Mouse (Mus musculus) hindbrain, embryonic 12.5 days (tissue): ENCODE data around the gene Tomm6. TPM values are rescaled to one million over a fixed set of nuclear protein-coding genes. Genes with fewer than 3 reads are reported as not detected.

Experiments used
- ATAC-seq: fragments of 200-750 bp; cut with Nextera tagmentation; 2 replicates; pipeline ENCODE4 v1.8.0; 2017; ENCODE audit warnings: moderate TSS enrichment; ENCODE audit not compliant: low FRiP score
- H3K27ac ChIP-seq: fragments of 300-500 bp; sonication (generic); 2 replicates; pipeline ENCODE4 v1.5.1; 2016; ENCODE audit warnings: mild to moderate bottlenecking
- H3K27me3 ChIP-seq: fragments of 300-500 bp; sonication (generic); 2 replicates; pipeline ENCODE4 v1.6.1; 2016; ENCODE audit warnings: mild to moderate bottlenecking
- H3K36me3 ChIP-seq: fragments of 300-500 bp; sonication (generic); 2 replicates; pipeline ENCODE4 v1.6.1; 2016; ENCODE audit warnings: mild to moderate bottlenecking
- H3K4me1 ChIP-seq: fragments of 300-500 bp; sonication (generic); 2 replicates; pipeline ENCODE4 v1.6.1; 2016
- H3K4me2 ChIP-seq: fragments of 300-500 bp; sonication (generic); replicated peaks from 2 replicates; pipeline ENCODE4 v1.6.1; 2016; ENCODE audit warnings: mild to moderate bottlenecking
- H3K4me3 ChIP-seq: fragments of 300-500 bp; sonication (generic); 2 replicates; pipeline ENCODE4 v1.5.1; 2016; ENCODE audit warnings: mild to moderate bottlenecking
- H3K9ac ChIP-seq: fragments of 300-500 bp; sonication (generic); 2 replicates; pipeline ENCODE4 v1.6.1; 2016; ENCODE audit warnings: mild to moderate bottlenecking, moderate library complexity
- H3K9me3 ChIP-seq: fragments of 300-500 bp; sonication (generic); replicated peaks from 2 replicates; pipeline ENCODE4 v1.6.1; 2016; ENCODE audit warnings: mild to moderate bottlenecking
- whole genome bisulfite sequencing: fragments of 180-500 bp; shearing (Covaris S2); methylation state at CpG from one replicate; pipeline ENCODE4 v1.1.7; 2016; 5-methylcytosine and 5-hydroxymethylcytosine counted together
- polyA plus RNA-seq: library from polyadenylated mRNA; unstranded; fragments of >200 nt; fragmentation: Nextera tagmentation; extraction: Ambion mirVana; gene quantifications from 2 replicates; pipeline ENCODE4 v1.2.1, GENCODE M21; 2016

Gene Tomm6
- polyA plus RNA-seq, 1 experiment from 2014 or later = 339 TPM

- no peak for ATAC-seq
- H3K4me2 ChIP-seq = peak overlapping the region; percentile 70
- peak overlapping the region; percentile 84 for H3K9ac ChIP-seq
- 0 out of 2 replicates have a peak, but pooled peaks cover 5% of the 10 kb centered on the region for H3K36me3 ChIP-seq
- peak overlapping the region; percentile 74 for H3K27ac ChIP-seq
- no peaks in the 10 kb centered on the region for H3K9me3 ChIP-seq
- 33% methylated on average over 13 of the region's 13 CpGs for WGBS
- H3K27me3 ChIP-seq = peaks cover 7% of the 10 kb centered on the region; the same call in 1 of the 2 replicates
- H3K4me3 ChIP-seq = peak overlapping the region; percentile 74
- H3K4me1 ChIP-seq = peaks cover 19% of the 10 kb centered on the region
Observed at GRCm38 (mm10) chr17:47693671-47694441, 5.7 kb upstream of the Tomm6 start.

- Histone ChIP-seq H3K4me2 (no peak overlapping the region), H3K36me3 (peaks cover 3% of the 10 kb centered on the region; the same call in 1 of the 2 replicates), H3K27me3 (peaks cover 7% of the 10 kb centered on the region; the same call in 1 of the 2 replicates), H3K27ac (no peak overlapping the region), H3K9me3 (no peaks in the 10 kb centered on the region), H3K4me3 (no peak overlapping the region), H3K9ac (no peak overlapping the region), H3K4me1 (peaks cover 27% of the 10 kb centered on the region)
- ATAC-seq = no peak
- 90% methylated on average over 3 of the region's 3 CpGs for WGBS
Observed at GRCm38 (mm10) chr17:47691650-47692049, 3.5 kb upstream of the Tomm6 start.

GRCm38 (mm10) chr17:47689894-47690293, 1.7 kb upstream of the Tomm6 start:
- Histone ChIP-seq H3K9me3 (no peaks in the 10 kb centered on the region), H3K27ac (no peak overlapping the region), H3K36me3 (peaks cover 15% of the 10 kb centered on the region; the same call in 1 of the 2 replicates), H3K27me3 (peaks cover 7% of the 10 kb centered on the region; the same call in 1 of the 2 replicates), H3K9ac (no peak overlapping the region), H3K4me3 (no peak overlapping the region), H3K4me2 (peak overlapping the region; percentile 96), H3K4me1 (peaks cover 25% of the 10 kb centered on the region)
- no peak for ATAC-seq
- WGBS = 78% methylated on average over 5 of the region's 8 CpGs

- 2% methylated on average over 56 of the region's 58 CpGs for WGBS
- ATAC-seq = peak; percentile 69
Observed at GRCm38 (mm10) chr17:47688608-47689575, 706 bp upstream of the Tomm6 start, which contains the start of gene Frs3. TSS of gene Frs3 (plus strand) at chr17:47689030.

GRCm38 (mm10) chr17:47687409-47688343, 510 bp downstream of the Tomm6 start:
- Histone ChIP-seq H3K9ac (peak overlapping the region; percentile 88), H3K4me3 (peak overlapping the region; percentile 73), H3K27me3 (0 out of 2 replicates have a peak, but pooled peaks cover 4% of the 10 kb centered on the region), H3K4me2 (peak overlapping the region; percentile 96), H3K9me3 (no peaks in the 10 kb centered on the region), H3K4me1 (peaks cover 18% of the 10 kb centered on the region), H3K27ac (peak overlapping the region; percentile 87), H3K36me3 (peaks cover 36% of the 10 kb centered on the region)
- WGBS = 1% methylated on average over 70 of the region's 70 CpGs
- peak; percentile 91 for ATAC-seq

More at GRCm38 (mm10) chr17:47688608-47689575, 706 bp upstream of the Tomm6 start, which contains the start of gene Frs3:
- peaks cover 24% of the 10 kb centered on the region for H3K36me3 ChIP-seq
- H3K4me1 ChIP-seq = peaks cover 21% of the 10 kb centered on the region
- no peaks in the 10 kb centered on the region for H3K9me3 ChIP-seq
- H3K4me2 ChIP-seq = peak within 1 kb of the TSS; percentile 96
- peaks cover 6% of the 10 kb centered on the region; the same call in 1 of the 2 replicates for H3K27me3 ChIP-seq
- peak within 1 kb of the TSS; percentile 73 for H3K4me3 ChIP-seq
- H3K9ac ChIP-seq = peak within 1 kb of the TSS; percentile 88
- H3K27ac ChIP-seq = peak within 1 kb of the TSS; percentile 87

- H3K4me2 ChIP-seq = no peak overlapping the region
- no peak for ATAC-seq
- H3K27me3 ChIP-seq = no peaks in the 10 kb centered on the region
- H3K9me3 ChIP-seq = no peaks in the 10 kb centered on the region
- no peak overlapping the region for H3K4me3 ChIP-seq
- H3K36me3 ChIP-seq = peaks cover 79% of the 10 kb centered on the region
- H3K27ac ChIP-seq = no peak overlapping the region
- H3K9ac ChIP-seq = no peak overlapping the region
- WGBS = 79% methylated on average over 4 of the region's 4 CpGs
- peaks cover 12% of the 10 kb centered on the region for H3K4me1 ChIP-seq
Observed at GRCm38 (mm10) chr17:47682836-47683235, 5.3 kb downstream of the Tomm6 start.

GRCm38 (mm10) chr17:47678702-47679101, 9.5 kb downstream of the Tomm6 start:
- Histone ChIP-seq H3K36me3 (peaks cover 68% of the 10 kb centered on the region), H3K4me1 (no peaks in the 10 kb centered on the region), H3K9me3 (no peaks in the 10 kb centered on the region), H3K9ac (no peak overlapping the region), H3K4me3 (no peak overlapping the region), H3K4me2 (no peak overlapping the region), H3K27ac (no peak overlapping the region), H3K27me3 (no peaks in the 10 kb centered on the region)
- 89% methylated on average over 5 of the region's 5 CpGs for WGBS
- ATAC-seq = no peak

GRCm38 (mm10) chr17:47678238-47678637, 9.9 kb downstream of the Tomm6 start:
- H3K4me2 ChIP-seq = no peak overlapping the region
- peaks cover 4% of the 10 kb centered on the region; the same call in 1 of the 2 replicates for H3K4me1 ChIP-seq
- no peaks in the 10 kb centered on the region for H3K9me3 ChIP-seq
- WGBS = 91% methylated on average over 5 of the region's 5 CpGs
- H3K27me3 ChIP-seq = peaks cover 4% of the 10 kb centered on the region; the same call in 1 of the 2 replicates
- H3K9ac ChIP-seq = no peak overlapping the region
- no peak overlapping the region for H3K4me3 ChIP-seq
- ATAC-seq = no peak
- peaks cover 63% of the 10 kb centered on the region for H3K36me3 ChIP-seq
- no peak overlapping the region for H3K27ac ChIP-seq

GRCm38 (mm10) chr17:47676581-47676980, 11.6 kb downstream of the Tomm6 start:
- peak overlapping the region; percentile 48; the same call in 1 of the 2 replicates for H3K27ac ChIP-seq
- ATAC-seq = no peak
- H3K36me3 ChIP-seq = peaks cover 47% of the 10 kb centered on the region

GRCm38 (mm10) chr17:47672311-47673111, 15.7 kb downstream of the Tomm6 start:
- H3K27me3 ChIP-seq = peaks cover 27% of the 10 kb centered on the region
- 4% methylated on average over 64 of the region's 68 CpGs for WGBS
- H3K9ac ChIP-seq = peak overlapping the region; percentile 58
- 0 out of 2 replicates have a peak overlapping the region, but pooled peaks have one; percentile 32 for H3K27ac ChIP-seq
- H3K4me2 ChIP-seq = peak overlapping the region; percentile 72
- peaks cover 18% of the 10 kb centered on the region for H3K4me1 ChIP-seq
- peak overlapping the region; percentile 36 for H3K4me3 ChIP-seq
- H3K9me3 ChIP-seq = no peaks in the 10 kb centered on the region
- ATAC-seq = peak; percentile 73
- H3K36me3 ChIP-seq = peaks cover 15% of the 10 kb centered on the region

More at GRCm38 (mm10) chr17:47676581-47676980, 11.6 kb downstream of the Tomm6 start:
- Histone ChIP-seq H3K9ac (no peak overlapping the region), H3K4me1 (peaks cover 18% of the 10 kb centered on the region), H3K9me3 (no peaks in the 10 kb centered on the region), H3K27me3 (peaks cover 18% of the 10 kb centered on the region), H3K4me2 (no peak overlapping the region), H3K4me3 (no peak overlapping the region)
- 20% methylated on average over 9 of the region's 9 CpGs for WGBS
